Mouse (Mus musculus): ENCODE results near the gene Gpr50. TPM values are rescaled to one million over a fixed set of nuclear protein-coding genes. Genes with fewer than 3 reads are reported as not detected.

Gene Gpr50
- polyA plus RNA-seq, 1 experiment from 2014 or later: 0.16 TPM

GRCm38 (mm10) chrX:71670254-71670653, 6.8 kb downstream of the Gpr50 start:
- 14% methylated on average over 6 of the region's 6 CpGs for WGBS
- DNase-seq (ENCODE audit: low spot score): no peak
- Histone ChIP-seq H3K9me3 (replicated peaks) (no peaks in the 10 kb centered on the region), H3K27ac (no peak overlapping the region), H3K36me3 (no peaks in the 10 kb centered on the region), H3K4me3 (no peak overlapping the region), H3K27me3 (ENCODE audit: low read depth, poor library complexity, severe bottlenecking) (peaks cover 53% of the 10 kb centered on the region), H3K4me1 (no peaks in the 10 kb centered on the region)

DNA sequence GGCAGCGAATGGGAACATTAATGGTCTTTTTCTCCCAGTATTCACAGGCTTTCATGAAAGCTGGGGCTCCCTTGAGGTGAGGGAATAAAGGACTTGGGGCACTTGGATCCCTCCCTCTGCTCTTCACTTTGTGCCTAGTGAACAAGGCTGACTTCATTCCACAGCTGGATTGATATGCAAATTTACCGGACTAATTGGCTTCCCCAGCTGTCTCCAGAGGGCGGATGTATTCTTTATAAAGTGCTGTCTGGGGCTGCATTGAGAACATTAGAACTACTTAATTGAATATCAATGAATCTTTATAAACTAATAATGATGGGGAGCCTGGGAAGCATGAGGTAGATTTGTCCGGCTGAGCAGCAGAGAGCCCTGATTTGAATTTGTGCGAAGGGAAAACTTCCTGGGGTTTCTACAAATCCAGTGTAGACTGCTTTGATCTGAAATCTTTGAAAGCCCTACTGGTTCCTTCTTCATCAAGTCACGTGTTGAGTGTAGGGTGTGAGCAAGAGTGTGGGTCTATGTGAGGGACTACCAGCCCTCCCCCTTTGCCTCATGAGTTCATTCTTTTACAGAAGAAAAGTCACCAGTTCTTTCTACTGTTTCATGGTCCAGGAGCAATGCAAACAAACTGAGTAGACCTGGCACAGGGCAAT, 37.5 kb downstream of the Gpr50 start:
- Histone ChIP-seq H3K27me3 (ENCODE audit: low read depth, poor library complexity, severe bottlenecking) (no peaks in the 10 kb centered on the region), H3K36me3 (no peaks in the 10 kb centered on the region), H3K4me1 (no peaks in the 10 kb centered on the region), H3K27ac (no peak overlapping the region), H3K9me3 (replicated peaks) (no peaks in the 10 kb centered on the region), H3K4me3 (no peak overlapping the region)
- DNase-seq (ENCODE audit: low spot score): no peak
- WGBS: 31% methylated on average over 6 of the region's 6 CpGs

Other genes starting within 250 kb of the Gpr50 start
- gene Cd99l2, start 170.8 kb upstream of the Gpr50 start, polyA plus RNA-seq (2016; fragmentation: Nextera tagmentation; extraction: Ambion mirVana): 19.0 and 23.0 TPM in 2 replicates
- 681 and 775 TPM in 2 replicates for gene Hmgb3, start 107.7 kb upstream of the Gpr50 start, polyA plus RNA-seq (2016; fragmentation: Nextera tagmentation; extraction: Ambion mirVana)
- gene Vma21, start 152.3 kb downstream of the Gpr50 start, polyA plus RNA-seq (2016; fragmentation: Nextera tagmentation; extraction: Ambion mirVana): 41.9 and 43.7 TPM in 2 replicates